Mouse (Mus musculus) small intestine, adult 2 months (tissue): ENCODE data around the gene Gapdhs. TPM values are rescaled to one million over a fixed set of nuclear protein-coding genes. Genes with fewer than 3 reads are reported as not detected.

Experiments used
- H3K27ac ChIP-seq: fragments of 200-500 bp; 2 replicates; pipeline ENCODE4 v1.5.1; 2012; ENCODE audit warnings: low read depth, low read length, control low read depth, inconsistent platforms; ENCODE audit not compliant: insufficient read depth
- H3K27me3 ChIP-seq: fragments of 200-500 bp; 2 replicates; pipeline ENCODE4 v1.6.1; 2012; ENCODE audit warnings: mild to moderate bottlenecking, moderate library complexity, low read length, inconsistent platforms; ENCODE audit not compliant: control insufficient read depth, insufficient read depth
- H3K36me3 ChIP-seq: fragments of 200-500 bp; 2 replicates; pipeline ENCODE4 v1.6.1; 2012; ENCODE audit warnings: mild to moderate bottlenecking, low read length, control low read depth, inconsistent platforms; ENCODE audit not compliant: control insufficient read depth, insufficient read depth
- H3K4me1 ChIP-seq: fragments of 200-500 bp; 2 replicates; pipeline ENCODE4 v1.6.1; 2012; ENCODE audit warnings: low read length, inconsistent platforms, mixed read lengths; ENCODE audit not compliant: control insufficient read depth, insufficient read depth, insufficient read length
- H3K4me3 ChIP-seq: fragments of 200-500 bp; 2 replicates; pipeline ENCODE4 v1.5.1; 2012; ENCODE audit warnings: low read depth, mild to moderate bottlenecking, control low read depth, inconsistent platforms, low read length, moderate library complexity
- CTCF ChIP-seq: fragments of 200-500 bp; IDR thresholded peaks from 2 replicates; pipeline ENCODE4 v1.5.1; 2012; ENCODE audit warnings: low read depth, mild to moderate bottlenecking, control low read depth, inconsistent platforms, low read length, moderate library complexity, mixed read lengths; ENCODE audit not compliant: insufficient replicate concordance, insufficient read length; ENCODE audit errors: extremely low read depth
- POLR2A ChIP-seq: fragments of 200-500 bp; IDR thresholded peaks from 2 replicates; pipeline ENCODE4 v1.6.1; 2012; ENCODE audit warnings: low read depth, mild to moderate bottlenecking, control low read depth, inconsistent platforms, low read length, moderate library complexity
- WGBS: fragments of 180-500 bp; shearing (Covaris S2); methylation state at CpG from one replicate; pipeline ENCODE4 v1.1.7; 2018; 5-methylcytosine and 5-hydroxymethylcytosine counted together
- polyA plus RNA-seq: library from polyadenylated mRNA; depleted of rRNA; stranded (reverse); fragments of >200 nt; gene quantifications from 2 replicates; pipeline ENCODE4 v1.2.3, GENCODE M21; 2012

Gapdhs gene
- polyA plus RNA-seq, 1 experiment: not detected

DNA sequence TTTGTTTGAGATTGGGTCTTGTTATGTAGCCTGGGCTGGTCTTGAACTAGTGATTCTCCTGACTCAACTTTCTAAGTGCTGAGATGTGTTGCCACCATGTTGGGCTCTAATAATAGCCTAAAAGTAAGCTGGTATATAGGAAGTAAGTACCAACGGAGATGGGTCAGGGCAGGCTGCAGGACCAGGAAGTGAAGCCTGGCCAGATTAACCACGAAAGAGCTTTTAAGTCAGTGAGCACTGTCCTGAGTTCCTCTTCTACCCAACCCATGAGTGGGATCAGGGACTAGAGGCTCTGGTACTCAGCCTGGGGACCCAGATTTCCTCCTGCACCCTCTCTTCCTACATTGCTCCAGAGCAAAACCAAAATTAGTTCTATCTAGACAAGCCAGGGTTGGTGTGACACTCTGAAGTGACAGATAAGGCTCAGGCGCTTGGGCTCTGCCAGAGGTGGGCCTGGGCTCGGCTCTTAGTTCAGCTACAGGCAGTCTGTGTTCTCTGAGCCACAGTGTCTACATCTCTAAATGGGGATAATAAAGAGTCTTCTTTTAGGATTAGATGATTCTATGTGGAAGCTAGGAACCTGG lies 18.4 kb upstream of the Gapdhs start:
- Histone ChIP-seq H3K4me1 (no peaks in the 10 kb centered on the region), H3K4me3 (no peak overlapping the region), H3K27ac (no peak overlapping the region), H3K27me3 (no peaks in the 10 kb centered on the region), H3K36me3 (no peaks in the 10 kb centered on the region)
- no peak for TF ChIP-seq POLR2A
- TF ChIP-seq CTCF: no peak
- 61% methylated on average over 4 of the region's 4 CpGs for WGBS

- Histone ChIP-seq H3K36me3 (no peaks in the 10 kb centered on the region), H3K27ac (no peak overlapping the region), H3K27me3 (no peaks in the 10 kb centered on the region), H3K4me1 (no peaks in the 10 kb centered on the region), H3K4me3 (no peak overlapping the region)
- TF ChIP-seq CTCF (peak; percentile 46; the same call in 1 of the 2 replicates), POLR2A (no peak)
- 26% methylated on average over 4 of the region's 4 CpGs for WGBS
These were observed 15.4 kb upstream of the Gapdhs start for GRCm38 (mm10) chr7:30758853-30759252.

GRCm38 (mm10) chr7:30757001-30757400 lies 13.5 kb upstream of the Gapdhs start:
- 66% methylated on average over 3 of the region's 3 CpGs for WGBS
- no peaks in the 10 kb centered on the region for H3K4me1 ChIP-seq
- H3K27me3 ChIP-seq: no peaks in the 10 kb centered on the region
- no peak overlapping the region for H3K4me3 ChIP-seq
- no peak overlapping the region for H3K27ac ChIP-seq
- TF ChIP-seq CTCF (no peak), POLR2A (no peak)
- H3K36me3 ChIP-seq: no peaks in the 10 kb centered on the region

GRCm38 (mm10) chr7:30751086-30751669 lies 7.7 kb upstream of the Gapdhs start, which contains the start of gene Sbsn:
Gene Sbsn (plus strand): TSS chr7:30751471.
- Histone ChIP-seq H3K27ac (no peak within 1 kb of the TSS), H3K4me1 (no peaks in the 10 kb centered on the region), H3K36me3 (no peaks in the 10 kb centered on the region), H3K27me3 (no peaks in the 10 kb centered on the region), H3K4me3 (no peak within 1 kb of the TSS)
- WGBS: 66% methylated on average over 5 of the region's 5 CpGs
- no peak for TF ChIP-seq POLR2A
- no peak for TF ChIP-seq CTCF

DNA sequence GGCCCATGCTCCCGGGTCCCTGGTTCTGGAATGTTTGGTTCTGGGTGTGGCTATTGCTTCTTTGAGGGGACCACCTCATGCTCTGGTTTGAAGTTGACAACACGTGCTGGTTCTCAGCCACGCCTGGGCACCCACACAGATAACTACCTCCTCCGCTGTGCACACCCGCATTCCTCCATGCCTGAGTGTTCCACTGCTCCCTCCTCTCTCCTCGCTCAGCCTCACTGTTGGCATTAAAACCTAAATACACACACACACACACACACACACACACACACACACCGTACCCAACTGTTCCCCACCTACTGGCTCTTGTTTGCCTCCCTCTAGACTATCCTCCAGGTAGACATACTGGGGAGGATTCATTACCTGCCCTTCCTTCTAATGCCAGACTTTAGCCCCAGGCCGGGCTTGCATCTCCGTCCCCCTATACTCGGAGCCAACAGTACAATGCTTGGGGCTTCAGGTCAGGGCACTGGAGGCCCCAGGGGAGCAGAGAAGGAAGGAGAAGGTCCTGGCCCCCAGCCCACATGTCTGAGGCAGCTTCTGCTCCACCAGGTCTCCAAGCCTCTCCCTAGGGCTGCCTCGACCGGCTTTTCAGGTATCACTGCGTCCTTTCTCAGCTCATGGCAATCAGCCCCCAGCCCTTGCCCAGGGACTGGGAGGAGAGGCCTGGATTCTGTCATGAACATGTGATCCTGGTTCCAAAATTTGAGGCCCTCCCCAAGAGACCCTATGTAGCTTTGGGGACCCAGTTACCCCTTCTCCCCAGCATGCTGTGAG lies 6.5 kb upstream of the Gapdhs start:
- 69% methylated on average over 13 of the region's 13 CpGs for WGBS
- TF ChIP-seq POLR2A (no peak), CTCF (no peak)
- no peak overlapping the region for H3K27ac ChIP-seq
- no peaks in the 10 kb centered on the region for H3K36me3 ChIP-seq
- no peak overlapping the region for H3K4me3 ChIP-seq
- H3K27me3 ChIP-seq: no peaks in the 10 kb centered on the region
- no peaks in the 10 kb centered on the region for H3K4me1 ChIP-seq

- Histone ChIP-seq H3K4me3 (no peak overlapping the region), H3K4me1 (peaks cover 2% of the 10 kb centered on the region; the same call in 1 of the 2 replicates), H3K27me3 (no peaks in the 10 kb centered on the region), H3K27ac (no peak overlapping the region), H3K36me3 (no peaks in the 10 kb centered on the region)
- no peak for TF ChIP-seq POLR2A
- no peak for TF ChIP-seq CTCF
- WGBS: 79% methylated on average over 7 of the region's 7 CpGs
These were observed 4.2 kb upstream of the Gapdhs start for GRCm38 (mm10) chr7:30747525-30748204.
